Mouse (Mus musculus) heart, embryonic 16.5 days (tissue): ENCODE measurements around the gene Cyp2c70. TPM values are rescaled to one million over a fixed set of nuclear protein-coding genes. Genes with fewer than 3 reads are reported as not detected.
"Not testable (repeated sequence)": the region's sequence is repeated elsewhere in the genome, so short reads cannot be mapped to it uniquely, and the experiment has no call there.

Experiments used
- ATAC-seq: fragments of 200-750 bp; cut with Nextera tagmentation; replicated peaks from 2 replicates; pipeline ENCODE4 v1.8.0; 2017; ENCODE audit warnings: moderate number of reproducible peaks; ENCODE audit not compliant: insufficient read depth, low FRiP score; ENCODE audit errors: extremely low read depth
- H3K27ac ChIP-seq: fragments of 300-500 bp; sonication (generic); 2 replicates; pipeline ENCODE4 v1.5.1; 2014; ENCODE audit warnings: mild to moderate bottlenecking, low read length, control low read depth, moderate library complexity
- H3K27me3 ChIP-seq: fragments of 300-500 bp; sonication (generic); 2 replicates; pipeline ENCODE4 v1.6.1; 2014; ENCODE audit warnings: low read length, mixed read lengths; ENCODE audit not compliant: control insufficient read depth, insufficient read depth
- H3K36me3 ChIP-seq: fragments of 300-500 bp; sonication (generic); 2 replicates; pipeline ENCODE4 v1.6.1; 2014; ENCODE audit not compliant: control insufficient read depth, insufficient read depth
- H3K4me1 ChIP-seq: fragments of 300-500 bp; sonication (generic); 2 replicates; pipeline ENCODE4 v1.6.1; 2014; ENCODE audit warnings: low read length, mixed read lengths; ENCODE audit not compliant: control insufficient read depth, insufficient read depth
- H3K4me2 ChIP-seq: fragments of 300-500 bp; sonication (generic); 2 replicates; pipeline ENCODE4 v1.6.1; 2014; ENCODE audit warnings: low read depth, mild to moderate bottlenecking, control low read depth, low read length
- H3K4me3 ChIP-seq: fragments of 300-500 bp; sonication (generic); 2 replicates; pipeline ENCODE4 v1.5.1; 2014; ENCODE audit warnings: mild to moderate bottlenecking, control low read depth, low read length
- H3K9ac ChIP-seq: fragments of 300-500 bp; sonication (generic); 2 replicates; pipeline ENCODE4 v1.6.1; 2014; ENCODE audit warnings: low read length, control low read depth
- H3K9me3 ChIP-seq: fragments of 300-500 bp; sonication (generic); replicated peaks from 2 replicates; pipeline ENCODE4 v1.6.1; 2016; ENCODE audit warnings: low read length; ENCODE audit not compliant: control insufficient read depth
- WGBS: fragments of 180-500 bp; shearing (Covaris S2); extraction: QIAGEN DNeasy Blood & Tissue Kit; methylation state at CpG from one replicate; pipeline ENCODE4 v1.1.7; 2014; 5-methylcytosine and 5-hydroxymethylcytosine counted together
- polyA plus RNA-seq: library from polyadenylated mRNA; unstranded; fragments of >200 nt; fragmentation: Nextera tagmentation; extraction: Ambion mirVana; gene quantifications from 2 replicates; pipeline ENCODE4 v1.2.1, GENCODE M21; 2015

Cyp2c70 gene
- polyA plus RNA-seq, 1 experiment from 2014 or later = not detected

- not testable (repeated sequence) for H3K9me3 ChIP-seq, H3K27me3 ChIP-seq, ATAC-seq, H3K27ac ChIP-seq, H3K4me2 ChIP-seq, H3K9ac ChIP-seq, H3K36me3 ChIP-seq, H3K4me1 ChIP-seq, H3K4me3 ChIP-seq
- WGBS = 65% methylated on average over 4 of the region's 4 CpGs
These were observed 15.8 kb upstream of the Cyp2c70 start for GRCm38 (mm10) chr19:40202947-40203346.

GRCm38 (mm10) chr19:40190596-40190995 lies 3.5 kb upstream of the Cyp2c70 start:
- ATAC-seq = no peak
- Histone ChIP-seq H3K9ac (no peak overlapping the region), H3K4me3 (no peak overlapping the region), H3K27me3 (no peaks in the 10 kb centered on the region), H3K4me1 (no peaks in the 10 kb centered on the region), H3K9me3 (no peaks in the 10 kb centered on the region), H3K4me2 (no peak overlapping the region), H3K36me3 (no peaks in the 10 kb centered on the region), H3K27ac (no peak overlapping the region)
- 84% methylated on average over 10 of the region's 10 CpGs for WGBS

GRCm38 (mm10) chr19:40183600-40183999 lies 3.5 kb downstream of the Cyp2c70 start:
- WGBS = 84% methylated on average over 5 of the region's 5 CpGs
- no peaks in the 10 kb centered on the region for H3K27me3 ChIP-seq
- H3K9me3 ChIP-seq = no peaks in the 10 kb centered on the region
- no peak for ATAC-seq
- no peaks in the 10 kb centered on the region for H3K4me1 ChIP-seq
- no peak overlapping the region for H3K4me2 ChIP-seq
- no peaks in the 10 kb centered on the region for H3K36me3 ChIP-seq
- H3K9ac ChIP-seq = no peak overlapping the region
- H3K4me3 ChIP-seq = no peak overlapping the region
- H3K27ac ChIP-seq = no peak overlapping the region

- H3K9me3 ChIP-seq = no peaks in the 10 kb centered on the region
- no peaks in the 10 kb centered on the region for H3K27me3 ChIP-seq
- ATAC-seq = no peak
- H3K36me3 ChIP-seq = no peaks in the 10 kb centered on the region
- no peak overlapping the region for H3K4me2 ChIP-seq
- H3K9ac ChIP-seq = no peak overlapping the region
- no peak overlapping the region for H3K27ac ChIP-seq
- no peak overlapping the region for H3K4me3 ChIP-seq
- H3K4me1 ChIP-seq = no peaks in the 10 kb centered on the region
- 57% methylated on average over 4 of the region's 4 CpGs for WGBS
These were observed 8.8 kb downstream of the Cyp2c70 start for GRCm38 (mm10) chr19:40178311-40178710.

GRCm38 (mm10) chr19:40168391-40168790 lies 18.7 kb downstream of the Cyp2c70 start:
- not testable (repeated sequence) for H3K27ac ChIP-seq, H3K36me3 ChIP-seq, H3K4me3 ChIP-seq, H3K9ac ChIP-seq, ATAC-seq, H3K4me1 ChIP-seq, H3K27me3 ChIP-seq, H3K4me2 ChIP-seq, H3K9me3 ChIP-seq
- WGBS = 86% methylated on average over 4 of the region's 4 CpGs

- H3K4me3 ChIP-seq, ATAC-seq, H3K4me1 ChIP-seq, H3K36me3 ChIP-seq, H3K9ac ChIP-seq, H3K9me3 ChIP-seq, H3K27ac ChIP-seq, H3K27me3 ChIP-seq, H3K4me2 ChIP-seq: not testable (repeated sequence)
- WGBS = 44% methylated on average over 2 of the region's 2 CpGs
These were observed 60.1 kb downstream of the Cyp2c70 start for GRCm38 (mm10) chr19:40126996-40127395.

- H3K9ac ChIP-seq, H3K4me1 ChIP-seq, H3K4me3 ChIP-seq, H3K4me2 ChIP-seq, H3K27ac ChIP-seq, H3K27me3 ChIP-seq, H3K36me3 ChIP-seq, ATAC-seq, H3K9me3 ChIP-seq: not testable (repeated sequence)
- WGBS = 85% methylated on average over 3 of the region's 3 CpGs
These were observed 62.0 kb downstream of the Cyp2c70 start for GRCm38 (mm10) chr19:40125165-40125564.

GRCm38 (mm10) chr19:40119624-40120023 lies 67.5 kb downstream of the Cyp2c70 start:
- not testable (repeated sequence) for ATAC-seq, H3K36me3 ChIP-seq, H3K4me1 ChIP-seq, H3K4me3 ChIP-seq, H3K4me2 ChIP-seq, H3K27ac ChIP-seq, H3K9ac ChIP-seq, H3K27me3 ChIP-seq, H3K9me3 ChIP-seq
- 76% methylated on average over 13 of the region's 13 CpGs for WGBS
